Mouse (Mus musculus) thymus, postnatal 14 days (tissue): ENCODE results near the gene Vmn1r211.
"Not testable (repeated sequence)": the region's sequence is repeated elsewhere in the genome, so short reads cannot be mapped to it uniquely, and the experiment has no call there.

ENCODE experiments used
- DNase-seq: peaks from one replicate; pipeline ENCODE4 v3.0.0; 2021

Gene Vmn1r211

GRCm38 (mm10) chr13:22857461-22857860, at the start of gene Vmn1r211:
TSS of gene Vmn1r211 (minus strand) at chr13:22857561.
- no peak for DNase-seq

GRCm38 (mm10) chr13:22884105-22884504, 26.7 kb upstream of the Vmn1r211 start, which contains the start of gene Vmn1r212:
TSS of gene Vmn1r212 (minus strand) at chr13:22884205.
- no peak for DNase-seq

GRCm38 (mm10) chr13:22879257-22879656, 21.9 kb upstream of the Vmn1r211 start:
- DNase-seq: no peak

- DNase-seq: no peak
Measured at GRCm38 (mm10) chr13:22854760-22855159, 2.6 kb downstream of the Vmn1r211 start.

- DNase-seq: no peak
Measured at GRCm38 (mm10) chr13:22846798-22847197, 10.6 kb downstream of the Vmn1r211 start.

- not testable (repeated sequence) for DNase-seq
Measured at GRCm38 (mm10) chr13:22844304-22844703, 13.1 kb downstream of the Vmn1r211 start.

- no peak for DNase-seq
Measured at GRCm38 (mm10) chr13:22831248-22831647, 26.1 kb downstream of the Vmn1r211 start, which contains the start of gene Vmn1r210. TSS of gene Vmn1r210 (minus strand) at chr13:22831348.

GRCm38 (mm10) chr13:22829395-22829794, 28.0 kb downstream of the Vmn1r211 start:
- not testable (repeated sequence) for DNase-seq

- not testable (repeated sequence) for DNase-seq
Measured at GRCm38 (mm10) chr13:22821601-22822000, 35.8 kb downstream of the Vmn1r211 start.

GRCm38 (mm10) chr13:22809582-22809981, 47.8 kb downstream of the Vmn1r211 start, which contains the start of gene Vmn1r209:
TSS of gene Vmn1r209 (minus strand) at chr13:22809682.
- DNase-seq: not testable (repeated sequence)
